Mouse (Mus musculus) heart, postnatal 0 days (tissue): ENCODE measurements at regions not wholly inside any gene's neighbourhood (a gene's known extent, or its start where the extent isn't known, plus 50 kb on each side); places are given as distances from the start of the nearest gene placed in this dataset.

Source experiments
- CTCF ChIP-seq: IDR thresholded peaks from 2 replicates; pipeline ENCODE4 v1.5.1; 2016; ENCODE audit warnings: antibody characterized with exemption, control low read depth, low read depth
- EP300 ChIP-seq: IDR thresholded peaks from 2 replicates; pipeline ENCODE4 v1.6.1; 2016; ENCODE audit warnings: antibody characterized with exemption, low read depth

DNA sequence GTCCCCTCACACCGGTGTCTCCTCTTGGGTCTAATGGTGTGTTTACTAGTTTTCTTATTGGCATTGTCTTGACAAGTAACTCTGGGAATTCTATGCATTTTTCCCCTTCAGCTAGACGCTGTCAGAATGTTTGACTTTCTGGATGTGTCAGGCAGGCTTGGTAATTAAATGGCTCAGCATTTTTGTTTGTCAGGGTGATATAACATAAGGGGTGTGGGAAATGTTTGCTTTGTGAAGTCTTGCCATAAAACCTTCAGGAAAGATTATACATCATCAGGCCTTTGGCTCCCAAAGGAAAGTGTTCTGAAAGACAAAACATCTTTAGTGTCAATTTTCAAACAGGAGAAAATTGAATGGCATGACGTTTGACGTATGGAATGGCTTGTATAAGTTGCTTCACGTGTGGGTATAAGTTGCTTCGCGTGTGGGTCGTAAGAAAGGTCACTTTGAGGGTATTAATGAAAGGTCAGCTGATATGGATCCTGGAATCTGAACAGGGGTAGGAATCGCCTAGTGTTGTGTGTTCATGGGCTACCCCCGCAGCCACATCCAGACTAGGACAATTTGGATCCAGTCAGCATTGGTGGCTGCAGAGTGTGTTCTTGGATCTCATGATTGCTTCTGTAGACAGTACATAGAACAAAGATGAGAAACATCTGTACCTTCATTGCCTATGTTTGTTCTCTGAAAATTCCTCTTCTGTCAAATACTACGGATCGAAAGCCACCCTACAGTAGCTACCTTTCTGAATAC, 349.6 kb downstream of the Tmem232 start:
- TF ChIP-seq CTCF, result no peak
- no peak for TF ChIP-seq EP300
